Mouse (Mus musculus): ENCODE measurements around the gene Tle4. TPM values are rescaled to one million over a fixed set of nuclear protein-coding genes. Genes with fewer than 3 reads are reported as not detected.

Gene Tle4
- polyA plus RNA-seq, 1 experiment from 2014 or later: 34.9 TPM

GRCm38 (mm10) chr19:14507911-14508310, 89.9 kb downstream of the Tle4 start:
- ATAC-seq (replicated peaks): no peak
- Histone ChIP-seq H3K9me3 (no peaks in the 10 kb centered on the region), H3K9ac (replicated peaks) (no peak overlapping the region), H3K4me3 (no peak overlapping the region), H3K36me3 (no peaks in the 10 kb centered on the region), H3K4me1 (peaks cover 45% of the 10 kb centered on the region), H3K4me2 (replicated peaks) (no peak overlapping the region), H3K27me3 (no peaks in the 10 kb centered on the region), H3K27ac (replicated peaks) (no peak overlapping the region)
- 48% methylated on average over 2 of the region's 2 CpGs for WGBS

- Histone ChIP-seq H3K9ac (replicated peaks) (no peak overlapping the region), H3K4me2 (replicated peaks) (no peak overlapping the region), H3K4me3 (no peak overlapping the region), H3K36me3 (no peaks in the 10 kb centered on the region), H3K27ac (replicated peaks) (peak overlapping the region; percentile 6; the same call in 1 of the 2 replicates), H3K9me3 (no peaks in the 10 kb centered on the region), H3K27me3 (no peaks in the 10 kb centered on the region), H3K4me1 (peaks cover 53% of the 10 kb centered on the region)
- ATAC-seq (replicated peaks): peak; percentile 62
- WGBS: 7% methylated on average over 3 of the region's 3 CpGs
Measured at GRCm38 (mm10) chr19:14506875-14507670, 90.8 kb downstream of the Tle4 start.

- no peak overlapping the region for H3K27ac ChIP-seq (replicated peaks)
Measured at GRCm38 (mm10) chr19:14505885-14506548, 91.8 kb downstream of the Tle4 start.

GRCm38 (mm10) chr19:14505401-14505800, 92.5 kb downstream of the Tle4 start:
- H3K27me3 ChIP-seq: no peaks in the 10 kb centered on the region
- H3K27ac ChIP-seq (replicated peaks): no peak overlapping the region
- H3K9ac ChIP-seq (replicated peaks): no peak overlapping the region
- 10% methylated on average over 3 of the region's 3 CpGs for WGBS
- peak; percentile 59 for ATAC-seq (replicated peaks)
- H3K4me2 ChIP-seq (replicated peaks): no peak overlapping the region
- H3K9me3 ChIP-seq: no peaks in the 10 kb centered on the region
- H3K4me3 ChIP-seq: no peak overlapping the region
- peaks cover 62% of the 10 kb centered on the region for H3K4me1 ChIP-seq
- H3K36me3 ChIP-seq: no peaks in the 10 kb centered on the region

More at GRCm38 (mm10) chr19:14505885-14506548, 91.8 kb downstream of the Tle4 start:
- Histone ChIP-seq H3K4me3 (no peak overlapping the region), H3K9ac (replicated peaks) (no peak overlapping the region), H3K9me3 (no peaks in the 10 kb centered on the region), H3K27me3 (no peaks in the 10 kb centered on the region), H3K36me3 (no peaks in the 10 kb centered on the region), H3K4me1 (peaks cover 62% of the 10 kb centered on the region), H3K4me2 (replicated peaks) (no peak overlapping the region)
- ATAC-seq (replicated peaks): no peak; the same call in 1 of the 2 replicates
- 60% methylated on average over 2 of the region's 2 CpGs for WGBS

- H3K4me2 ChIP-seq (replicated peaks): no peak overlapping the region
- H3K4me1 ChIP-seq: peaks cover 61% of the 10 kb centered on the region
- H3K9ac ChIP-seq (replicated peaks): no peak overlapping the region
- no peak for ATAC-seq (replicated peaks)
- H3K27ac ChIP-seq (replicated peaks): no peak overlapping the region
- H3K36me3 ChIP-seq: no peaks in the 10 kb centered on the region
- no peaks in the 10 kb centered on the region for H3K27me3 ChIP-seq
- 82% methylated on average over 6 of the region's 6 CpGs for WGBS
- H3K4me3 ChIP-seq: no peak overlapping the region
- H3K9me3 ChIP-seq: no peaks in the 10 kb centered on the region
Measured at GRCm38 (mm10) chr19:14503862-14504261, 94.0 kb downstream of the Tle4 start.

- Histone ChIP-seq H3K9me3 (no peaks in the 10 kb centered on the region), H3K9ac (replicated peaks) (no peak overlapping the region), H3K27ac (replicated peaks) (no peak overlapping the region), H3K4me2 (replicated peaks) (no peak overlapping the region), H3K4me3 (no peak overlapping the region), H3K27me3 (no peaks in the 10 kb centered on the region), H3K4me1 (peaks cover 48% of the 10 kb centered on the region), H3K36me3 (no peaks in the 10 kb centered on the region)
- 4% methylated on average over 7 of the region's 7 CpGs for WGBS
- no peak for ATAC-seq (replicated peaks)
Measured at GRCm38 (mm10) chr19:14502234-14502633, 95.6 kb downstream of the Tle4 start.

- Histone ChIP-seq H3K36me3 (no peaks in the 10 kb centered on the region), H3K9me3 (no peaks in the 10 kb centered on the region), H3K4me1 (peaks cover 25% of the 10 kb centered on the region), H3K4me2 (replicated peaks) (no peak overlapping the region), H3K27ac (replicated peaks) (no peak overlapping the region), H3K9ac (replicated peaks) (no peak overlapping the region), H3K27me3 (no peaks in the 10 kb centered on the region), H3K4me3 (no peak overlapping the region)
- no peak for ATAC-seq (replicated peaks)
- 24% methylated on average over 3 of the region's 3 CpGs for WGBS
Measured at GRCm38 (mm10) chr19:14499835-14500425, 97.9 kb downstream of the Tle4 start.

GRCm38 (mm10) chr19:14493047-14493446, 104.8 kb downstream of the Tle4 start:
- Histone ChIP-seq H3K4me1 (no peaks in the 10 kb centered on the region), H3K36me3 (no peaks in the 10 kb centered on the region), H3K27me3 (no peaks in the 10 kb centered on the region), H3K4me3 (no peak overlapping the region), H3K4me2 (replicated peaks) (no peak overlapping the region), H3K27ac (replicated peaks) (no peak overlapping the region), H3K9ac (replicated peaks) (no peak overlapping the region), H3K9me3 (no peaks in the 10 kb centered on the region)
- ATAC-seq (replicated peaks): no peak
- WGBS: 95% methylated on average over 3 of the region's 3 CpGs

GRCm38 (mm10) chr19:14487180-14487579, 110.7 kb downstream of the Tle4 start:
- Histone ChIP-seq H3K9ac (replicated peaks) (no peak overlapping the region), H3K36me3 (no peaks in the 10 kb centered on the region), H3K27ac (replicated peaks) (no peak overlapping the region), H3K4me2 (replicated peaks) (no peak overlapping the region), H3K4me1 (peaks cover 22% of the 10 kb centered on the region), H3K9me3 (no peaks in the 10 kb centered on the region), H3K27me3 (no peaks in the 10 kb centered on the region), H3K4me3 (no peak overlapping the region)
- peak; percentile 60; the same call in 1 of the 2 replicates for ATAC-seq (replicated peaks)
- WGBS: 68% methylated on average over 9 of the region's 9 CpGs

- Histone ChIP-seq H3K4me2 (replicated peaks) (no peak overlapping the region), H3K27me3 (no peaks in the 10 kb centered on the region), H3K36me3 (no peaks in the 10 kb centered on the region), H3K9ac (replicated peaks) (no peak overlapping the region), H3K27ac (replicated peaks) (no peak overlapping the region), H3K4me3 (no peak overlapping the region), H3K9me3 (no peaks in the 10 kb centered on the region), H3K4me1 (peaks cover 30% of the 10 kb centered on the region)
- 73% methylated on average over 3 of the region's 3 CpGs for WGBS
- peak; percentile 56; the same call in 1 of the 2 replicates for ATAC-seq (replicated peaks)
Measured at GRCm38 (mm10) chr19:14485176-14485575, 112.7 kb downstream of the Tle4 start.

- 41% methylated on average over 5 of the region's 5 CpGs for WGBS
- H3K4me2 ChIP-seq (replicated peaks): no peak overlapping the region
Measured at GRCm38 (mm10) chr19:14482562-14483138, 115.2 kb downstream of the Tle4 start.

More at GRCm38 (mm10) chr19:14482562-14483138, 115.2 kb downstream of the Tle4 start:
- Histone ChIP-seq H3K9ac (replicated peaks) (no peak overlapping the region), H3K4me1 (peaks cover 30% of the 10 kb centered on the region), H3K27ac (replicated peaks) (no peak overlapping the region), H3K4me3 (no peak overlapping the region), H3K27me3 (no peaks in the 10 kb centered on the region), H3K36me3 (no peaks in the 10 kb centered on the region), H3K9me3 (no peaks in the 10 kb centered on the region)
- ATAC-seq (replicated peaks): no peak

All from forebrain, embryonic 15.5 days (tissue).